Mouse (Mus musculus) MEL (cell line): ENCODE measurements around the gene Galnt6. TPM values are rescaled to one million over a fixed set of nuclear protein-coding genes. Genes with fewer than 3 reads are reported as not detected.
A peak's percentile ranks its signal among the peaks of the same experiment; 100 is the strongest.

Experiments used
- DNase-seq: peaks from one replicate; pipeline ENCODE4 v3.0.0; 2011; ENCODE audit warnings: low read depth, low spot score
- H3K27ac ChIP-seq: 2 replicates; pipeline ENCODE4 v1.5.1; 2012; ENCODE audit warnings: low read depth, mild to moderate bottlenecking, control low read depth, low read length, moderate library complexity; ENCODE audit not compliant: control insufficient read depth
- H3K27me3 ChIP-seq, 2 experiments: fragments of 150-350 bp in 1 of 2; sonication (generic) in 1 of 2; 2 replicates each; pipeline ENCODE4 v1.6.1; 2012; ENCODE audit warnings: low read length in 2 of 2, mild to moderate bottlenecking in 2 of 2, improper control_type of control experiment in 1 of 2, moderate library complexity in 1 of 2; ENCODE audit not compliant: insufficient read depth in 2 of 2, control insufficient read depth in 1 of 2
- H3K36me3 ChIP-seq, 2 experiments: 2 replicates each; pipeline ENCODE4 v1.6.1; 2012 to 2014; ENCODE audit warnings: low read length in 2 of 2, improper control_type of control experiment in 1 of 2, inconsistent platforms in 1 of 2, mild to moderate bottlenecking in 1 of 2; ENCODE audit not compliant: insufficient read depth in 2 of 2, control insufficient read depth in 1 of 2
- H3K4me1 ChIP-seq, 2 experiments: fragments of 150-350 bp in 1 of 2; sonication (generic) in 1 of 2; 2 replicates each; pipeline ENCODE4 v1.6.1; 2012; ENCODE audit warnings: low read length in 2 of 2, improper control_type of control experiment in 1 of 2, mild to moderate bottlenecking in 1 of 2; ENCODE audit not compliant: insufficient read depth in 2 of 2, control insufficient read depth in 1 of 2
- H3K4me3 ChIP-seq, 2 experiments: fragments of 150-350 bp in 1 of 2; sonication (generic) in 1 of 2; 2 replicates each; pipeline ENCODE4 v1.5.1; 2012; ENCODE audit warnings: low read depth in 2 of 2, low read length in 2 of 2, mild to moderate bottlenecking in 2 of 2, moderate library complexity in 2 of 2, control low read depth in 1 of 2, improper control_type of control experiment in 1 of 2; ENCODE audit not compliant: control insufficient read depth in 1 of 2, insufficient read depth in 1 of 2
- H3K79me2 ChIP-seq: 2 replicates; pipeline ENCODE4 v1.6.1; 2012; ENCODE audit warnings: mild to moderate bottlenecking, low read length, moderate library complexity; ENCODE audit not compliant: control insufficient read depth, poor library complexity, insufficient read depth
- H3K9ac ChIP-seq: 2 replicates; pipeline ENCODE4 v1.6.1; 2012; ENCODE audit warnings: low read depth, mild to moderate bottlenecking, control low read depth, low read length, moderate library complexity; ENCODE audit not compliant: control insufficient read depth, poor library complexity, severe bottlenecking
- H3K9me3 ChIP-seq: fragments of 150-350 bp; sonication (generic); replicated peaks from 2 replicates; pipeline ENCODE4 v1.6.1; 2012; ENCODE audit warnings: mild to moderate bottlenecking, low read length, improper control_type of control experiment, moderate library complexity; ENCODE audit not compliant: insufficient read depth
- BHLHE40 ChIP-seq: IDR thresholded peaks from 2 replicates; pipeline ENCODE4 v1.6.1; 2012; ENCODE audit warnings: low read depth, mild to moderate bottlenecking, inconsistent platforms, low read length, improper control_type of control experiment, borderline replicate concordance
- CHD1 ChIP-seq: IDR thresholded peaks from 2 replicates; pipeline ENCODE4 v1.6.1; 2012; ENCODE audit warnings: low read depth, mild to moderate bottlenecking, inconsistent platforms, low read length, improper control_type of control experiment
- CHD2 ChIP-seq: IDR thresholded peaks from 2 replicates; pipeline ENCODE4 v1.6.1; 2011; ENCODE audit warnings: low read length, improper control_type of control experiment
- CTCF ChIP-seq, 3 experiments: IDR thresholded peaks in 2 of 3; conservative IDR thresholded peaks in 1 of 3; 2 replicates each; pipeline ENCODE4 v1.5.1; 2011 to 2012; ENCODE audit warnings: low read length in 3 of 3, low read depth in 2 of 3, mild to moderate bottlenecking in 2 of 3, improper control_type of control experiment in 1 of 3, inconsistent platforms in 1 of 3, mixed read lengths in 1 of 3, moderate library complexity in 1 of 3; ENCODE audit not compliant: control insufficient read depth in 1 of 3, insufficient read depth in 1 of 3, poor library complexity in 1 of 3, severe bottlenecking in 1 of 3
- E2F4 ChIP-seq: IDR thresholded peaks from 2 replicates; pipeline ENCODE4 v1.6.1; 2011; ENCODE audit warnings: low read depth, low read length, improper control_type of control experiment, borderline replicate concordance
- EP300 ChIP-seq, 2 experiments: IDR thresholded peaks; 2 replicates each; pipeline ENCODE4 v1.6.1; 2011; ENCODE audit warnings: improper control_type of control experiment in 2 of 2, low read length in 2 of 2, low read depth in 1 of 2, mild to moderate bottlenecking in 1 of 2
- ETS1 ChIP-seq: IDR thresholded peaks from 2 replicates; pipeline ENCODE4 v1.6.1; 2012; ENCODE audit warnings: low read depth, mild to moderate bottlenecking, inconsistent platforms, low read length, improper control_type of control experiment, moderate library complexity
- GABPA ChIP-seq: IDR thresholded peaks from 2 replicates; pipeline ENCODE4 v1.6.1; 2012; ENCODE audit warnings: low read depth, mild to moderate bottlenecking, inconsistent platforms, low read length, improper control_type of control experiment, moderate library complexity
- GATA1 ChIP-seq: IDR thresholded peaks from 2 replicates; pipeline ENCODE4 v1.6.1; 2011; ENCODE audit warnings: low read depth, low read length, improper control_type of control experiment
- HCFC1 ChIP-seq: IDR thresholded peaks from 2 replicates; pipeline ENCODE4 v1.6.1; 2012; ENCODE audit warnings: low read depth, mild to moderate bottlenecking, inconsistent platforms, low read length, improper control_type of control experiment, moderate library complexity
- JUND ChIP-seq: IDR thresholded peaks from 2 replicates; pipeline ENCODE4 v1.6.1; 2011; ENCODE audit warnings: low read depth, mild to moderate bottlenecking, improper control_type of control experiment, low read length
- KAT2A ChIP-seq: conservative IDR thresholded peaks from 2 replicates; pipeline ENCODE4 v1.6.1; 2012; ENCODE audit warnings: low read depth, low read length, improper control_type of control experiment, inconsistent platforms
- MAFK ChIP-seq: IDR thresholded peaks from 2 replicates; pipeline ENCODE4 v1.6.1; 2011; ENCODE audit warnings: low read depth, mild to moderate bottlenecking, low read length, improper control_type of control experiment, borderline replicate concordance
- MAX ChIP-seq: IDR thresholded peaks from 2 replicates; pipeline ENCODE4 v1.6.1; 2011; ENCODE audit warnings: low read length, improper control_type of control experiment
- MAZ ChIP-seq: IDR thresholded peaks from 2 replicates; pipeline ENCODE4 v1.6.1; 2012; ENCODE audit warnings: low read depth, mild to moderate bottlenecking, inconsistent platforms, low read length, improper control_type of control experiment
- MEF2A ChIP-seq: IDR thresholded peaks from 2 replicates; pipeline ENCODE4 v1.6.1; 2014; ENCODE audit warnings: low read depth, mild to moderate bottlenecking, inconsistent platforms, low read length, improper control_type of control experiment; ENCODE audit not compliant: poor library complexity, insufficient replicate concordance, severe bottlenecking; ENCODE audit errors: extremely low read depth
- MYB ChIP-seq: IDR thresholded peaks from 2 replicates; pipeline ENCODE4 v1.6.1; 2011; ENCODE audit warnings: mild to moderate bottlenecking, low read depth, low read length, improper control_type of control experiment
- MYC ChIP-seq: IDR thresholded peaks from 2 replicates; pipeline ENCODE4 v1.6.1; 2011; ENCODE audit warnings: low read depth, mild to moderate bottlenecking, low read length, improper control_type of control experiment, moderate library complexity
- NELFE ChIP-seq: IDR thresholded peaks from 2 replicates; pipeline ENCODE4 v1.6.1; 2011; ENCODE audit warnings: low read depth, low read length, improper control_type of control experiment
- NRF1 ChIP-seq: IDR thresholded peaks from 2 replicates; pipeline ENCODE4 v1.6.1; 2014; ENCODE audit warnings: low read depth, mild to moderate bottlenecking, inconsistent platforms, low read length, improper control_type of control experiment, moderate library complexity; ENCODE audit not compliant: poor library complexity, insufficient read depth, severe bottlenecking
- POLR2A ChIP-seq, 2 experiments: IDR thresholded peaks; 2 replicates each; pipeline ENCODE4 v1.6.1; 2011 to 2012; ENCODE audit warnings: low read length in 2 of 2, mild to moderate bottlenecking in 2 of 2, control low read depth in 1 of 2, improper control_type of control experiment in 1 of 2, low read depth in 1 of 2, moderate library complexity in 1 of 2; ENCODE audit not compliant: control insufficient read depth in 1 of 2, insufficient read depth in 1 of 2, poor library complexity in 1 of 2
- POLR2AphosphoS2 ChIP-seq: IDR thresholded peaks from 2 replicates; pipeline ENCODE4 v1.6.1; 2011; ENCODE audit warnings: low read length, improper control_type of control experiment
- POLR2AphosphoS5 ChIP-seq: IDR thresholded peaks from 2 replicates; pipeline ENCODE4 v1.6.1; 2012; ENCODE audit warnings: low read depth, borderline replicate concordance, mild to moderate bottlenecking, inconsistent platforms, low read length, moderate library complexity, mixed read lengths
- RAD21 ChIP-seq: IDR thresholded peaks from 2 replicates; pipeline ENCODE4 v1.6.1; 2011; ENCODE audit warnings: mild to moderate bottlenecking, low read depth, low read length, improper control_type of control experiment
- RCOR1 ChIP-seq: IDR thresholded peaks from 2 replicates; pipeline ENCODE4 v1.6.1; 2012; ENCODE audit warnings: low read depth, mild to moderate bottlenecking, inconsistent platforms, low read length, improper control_type of control experiment
- SIN3A ChIP-seq: IDR thresholded peaks from 2 replicates; pipeline ENCODE4 v1.6.1; 2012; ENCODE audit warnings: low read length, improper control_type of control experiment, inconsistent platforms
- SMC3 ChIP-seq: IDR thresholded peaks from 2 replicates; pipeline ENCODE4 v1.6.1; 2011; ENCODE audit warnings: low read depth, low read length, improper control_type of control experiment
- TAL1 ChIP-seq: IDR thresholded peaks from 2 replicates; pipeline ENCODE4 v1.6.1; 2012; ENCODE audit warnings: mild to moderate bottlenecking, inconsistent platforms, low read length, moderate library complexity, mixed read lengths
- TBP ChIP-seq: IDR thresholded peaks from 2 replicates; pipeline ENCODE4 v1.8.0; 2011; ENCODE audit warnings: low read depth, low read length, improper control_type of control experiment
- TCF12 ChIP-seq: IDR thresholded peaks from 2 replicates; pipeline ENCODE4 v1.6.1; 2014; ENCODE audit warnings: low read depth, mild to moderate bottlenecking, inconsistent platforms, low read length, improper control_type of control experiment, moderate library complexity
- UBTF ChIP-seq: IDR thresholded peaks from 2 replicates; pipeline ENCODE4 v1.6.1; 2012; ENCODE audit warnings: low read depth, mild to moderate bottlenecking, inconsistent platforms, low read length, improper control_type of control experiment, moderate library complexity, borderline replicate concordance; ENCODE audit not compliant: insufficient read depth
- USF2 ChIP-seq, 2 experiments: IDR thresholded peaks; 2 replicates each; pipeline ENCODE4 v1.6.1; 2011 to 2012; ENCODE audit warnings: improper control_type of control experiment in 2 of 2, low read length in 2 of 2, borderline replicate concordance in 1 of 2, inconsistent platforms in 1 of 2, low read depth in 1 of 2, mild to moderate bottlenecking in 1 of 2; ENCODE audit not compliant: insufficient read depth in 1 of 2
- ZC3H11A ChIP-seq: IDR thresholded peaks from 2 replicates; pipeline ENCODE4 v1.6.1; 2012; ENCODE audit warnings: low read depth, mild to moderate bottlenecking, inconsistent platforms, low read length, improper control_type of control experiment
- ZKSCAN1 ChIP-seq: IDR thresholded peaks from 2 replicates; pipeline ENCODE4 v1.6.1; 2012; ENCODE audit warnings: low read depth, mild to moderate bottlenecking, inconsistent platforms, low read length, improper control_type of control experiment, moderate library complexity
- ZNF384 ChIP-seq: IDR thresholded peaks from 2 replicates; pipeline ENCODE4 v1.6.1; 2012; ENCODE audit warnings: low read depth, mild to moderate bottlenecking, inconsistent platforms, low read length, improper control_type of control experiment
- polyA plus RNA-seq, 2 experiments: library from polyadenylated mRNA; stranded (reverse) in 1 of 2; unstranded in 1 of 2; fragments of >175 nt in 1 of 2; fragments of >200 nt in 1 of 2; gene quantifications; 2 replicates each; pipeline versions ENCODE4 v1.2.1 to v1.2.4; 2012; ENCODE audit warnings: low replicate concordance in 2 of 2, low read depth in 1 of 2; ENCODE audit not compliant: insufficient read length in 2 of 2, insufficient read depth in 1 of 2, missing spikeins in 1 of 2
- total RNA-seq: library from RNA; depleted of rRNA; stranded (reverse); fragments of 300-350 nt; gene quantifications from 2 replicates; pipeline ENCODE4 v1.2.3, GENCODE M21; 2012

Gene Galnt6
- total and polyA plus RNA-seq, 3 experiments = 16.1 to 17.0 TPM; not detected in 1

GRCm38 (mm10) chr15:100735095-100735952 lies 6.1 kb upstream of the Galnt6 start:
- Histone ChIP-seq H3K79me2 (no peaks in the 10 kb centered on the region), H3K9me3 (no peaks in the 10 kb centered on the region), H3K27ac (peak overlapping the region; percentile 30), H3K9ac (peak overlapping the region; percentile 16), H3K36me3 (peaks cover 0 to 28% of the 10 kb centered on the region in 2 experiments; a peak in 2 of 4 replicates), H3K27me3 (no peaks in the 10 kb centered on the region), H3K4me3 (peak overlapping the region; percentile 41 to 42), H3K4me1 (peaks cover 32 to 49% of the 10 kb centered on the region in 2 experiments)
- TF ChIP-seq KAT2A (no peak; the same call in 1 of the 2 replicates), HCFC1 (0 out of 2 replicates have a peak, but pooled peaks have one; percentile 24), MAX (peak; percentile 27; the same call in 1 of the 2 replicates), E2F4 (no peak), GATA1 (peak; percentile 92), SIN3A (peak; percentile 51; the same call in 1 of the 2 replicates), MAZ (peak; percentile 74), JUND (no peak), ETS1 (peak; percentile 93), CTCF (IDR thresholded peaks at IDR 0.05 in 2 of 3, conservative IDR thresholded peaks at IDR 0.05 in 1 of 3; ENCODE audit: control insufficient read depth in 1 of 3, insufficient read depth in 1 of 3, low read depth in 2 of 3, low read length in 3 of 3, poor library complexity in 1 of 3, severe bottlenecking in 1 of 3) (no peak), ZKSCAN1 (peak; percentile 43; the same call in 1 of the 2 replicates), POLR2A (IDR thresholded peaks at IDR 0.05; ENCODE audit: control insufficient read depth in 1 of 2, insufficient read depth in 1 of 2, low read depth in 1 of 2, low read length in 2 of 2, poor library complexity in 1 of 2) (no peak), RCOR1 (peak; percentile 89), ZNF384 (peak; percentile 96), TCF12 (peak; percentile 97), MYC (no peak), TBP (no peak), RAD21 (no peak), EP300 (IDR thresholded peaks at IDR 0.05; ENCODE audit: low read depth in 1 of 2, low read length in 2 of 2) (peak; percentile 88 to 93), NELFE (no peak), SMC3 (no peak), NRF1 (no peak), USF2 (IDR thresholded peaks at IDR 0.05; ENCODE audit: borderline replicate concordance in 1 of 2, insufficient read depth in 1 of 2, low read depth in 1 of 2, low read length in 2 of 2) (no peak), ZC3H11A (peak; percentile 7; the same call in 1 of the 2 replicates), BHLHE40 (peak; percentile 71; the same call in 1 of the 2 replicates), MAFK (peak; percentile 68; the same call in 1 of the 2 replicates), MYB (peak; percentile 54; the same call in 1 of the 2 replicates), CHD1 (no peak), POLR2AphosphoS2 (no peak), POLR2AphosphoS5 (no peak), MEF2A (peak; percentile 69; the same call in 1 of the 2 replicates), GABPA (no peak), TAL1 (peak; percentile 93), CHD2 (no peak), UBTF (no peak)
- DNase-seq = peak; percentile 81
